Mouse (Mus musculus) intestine, postnatal 0 days (tissue): ENCODE measurements around the gene Snx10. TPM values are rescaled to one million over a fixed set of nuclear protein-coding genes. Genes with fewer than 3 reads are reported as not detected.

ENCODE experiments used
- ATAC-seq: fragments of 200-750 bp; cut with Nextera tagmentation; 2 replicates; pipeline ENCODE4 v1.8.0; 2017; ENCODE audit warnings: mild to moderate bottlenecking, moderate TSS enrichment, moderate library complexity
- H3K27ac ChIP-seq: fragments of 300-500 bp; sonication (generic); 2 replicates; pipeline ENCODE4 v1.5.1; 2014; ENCODE audit warnings: mild to moderate bottlenecking, low read depth, low read length, moderate library complexity
- H3K27me3 ChIP-seq: fragments of 300-500 bp; sonication (generic); replicated peaks from 2 replicates; pipeline ENCODE4 v1.6.1; 2014; ENCODE audit warnings: low read length, mixed read lengths; ENCODE audit not compliant: control insufficient read depth, insufficient read depth
- H3K36me3 ChIP-seq: fragments of 300-500 bp; sonication (generic); 2 replicates; pipeline ENCODE4 v1.6.1; 2014; ENCODE audit warnings: mild to moderate bottlenecking, moderate library complexity; ENCODE audit not compliant: control insufficient read depth, insufficient read depth
- H3K4me1 ChIP-seq: fragments of 300-500 bp; sonication (generic); replicated peaks from 2 replicates; pipeline ENCODE4 v1.6.1; 2014; ENCODE audit warnings: antibody characterized with exemption, low read length, mixed read lengths; ENCODE audit not compliant: control insufficient read depth, insufficient read depth
- H3K4me2 ChIP-seq: fragments of 300-500 bp; sonication (generic); replicated peaks from 2 replicates; pipeline ENCODE4 v1.6.1; 2014; ENCODE audit warnings: low read depth, mild to moderate bottlenecking, moderate library complexity
- H3K4me3 ChIP-seq: fragments of 300-500 bp; sonication (generic); 2 replicates; pipeline ENCODE4 v1.5.1; 2014; ENCODE audit warnings: low read depth, low read length
- H3K9ac ChIP-seq: fragments of 300-500 bp; sonication (generic); 2 replicates; pipeline ENCODE4 v1.6.1; 2014; ENCODE audit warnings: mild to moderate bottlenecking, low read depth, low read length
- H3K9me3 ChIP-seq: fragments of 300-500 bp; sonication (generic); 2 replicates; pipeline ENCODE4 v1.6.1; 2016; ENCODE audit warnings: mixed run types; ENCODE audit not compliant: control insufficient read depth
- CTCF ChIP-seq: sonication (generic); IDR thresholded peaks from 2 replicates; pipeline ENCODE4 v1.5.1; 2016; ENCODE audit warnings: low read depth, mild to moderate bottlenecking, control low read depth, antibody characterized with exemption, moderate library complexity
- whole genome bisulfite sequencing: fragments of 180-500 bp; shearing (Covaris S2); extraction: QIAGEN DNeasy Blood & Tissue Kit; methylation state at CpG from one replicate; pipeline ENCODE4 v1.1.7; 2014; 5-methylcytosine and 5-hydroxymethylcytosine counted together
- polyA plus RNA-seq: library from polyadenylated mRNA; unstranded; fragments of >200 nt; fragmentation: Nextera tagmentation; extraction: Ambion mirVana; gene quantifications from 2 replicates; pipeline ENCODE4 v1.2.1, GENCODE M21; 2015

The Snx10 gene
- polyA plus RNA-seq, 1 experiment from 2014 or later, result 8.4 TPM

DNA sequence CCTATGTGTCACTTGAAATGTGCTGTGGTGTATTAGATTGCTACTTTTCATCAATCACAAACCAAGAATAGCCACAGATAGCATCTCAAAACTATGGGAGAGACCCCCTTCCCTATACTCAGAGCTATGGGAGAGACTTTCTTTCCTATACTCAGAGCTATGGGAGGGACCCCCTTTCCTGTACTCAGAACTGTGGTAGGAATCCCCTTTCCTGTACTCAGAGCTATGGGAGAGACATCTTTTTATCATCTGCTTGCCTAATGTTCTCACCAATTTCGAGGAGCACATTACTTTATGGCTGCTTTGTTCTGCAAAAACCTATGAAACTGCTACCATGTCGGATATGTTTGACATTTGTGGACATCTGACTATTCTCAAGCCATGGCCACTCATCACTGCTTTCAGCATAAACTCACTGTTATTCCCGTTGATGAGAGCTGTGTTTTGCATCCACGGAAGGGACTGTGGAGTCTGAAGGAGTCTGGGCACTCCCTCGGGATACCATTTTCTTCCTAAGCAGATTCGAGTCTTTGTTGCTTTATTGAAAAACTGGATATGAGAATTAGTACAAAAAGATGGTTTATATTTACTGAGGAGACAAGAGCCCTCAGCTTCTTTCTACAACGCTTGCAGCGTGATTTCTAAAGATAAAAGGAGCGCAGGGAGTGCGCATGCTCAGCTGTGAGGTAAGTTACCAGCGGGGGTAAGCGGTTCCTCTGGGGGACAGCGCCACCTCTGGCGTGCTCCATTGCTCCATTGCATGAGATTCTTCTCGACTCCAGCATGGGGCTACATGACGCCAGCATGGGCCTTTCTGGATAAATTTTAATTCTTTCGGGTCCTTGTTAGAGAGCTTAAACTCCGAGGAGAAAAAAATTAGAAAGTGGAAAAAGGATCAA is 14.7 kb upstream of the Snx10 start:
- no peak for ATAC-seq
- no peaks in the 10 kb centered on the region for H3K27me3 ChIP-seq
- 34% methylated on average over 18 of the region's 18 CpGs for WGBS
- H3K27ac ChIP-seq, result no peak overlapping the region
- no peaks in the 10 kb centered on the region for H3K36me3 ChIP-seq
- peak overlapping the region; percentile 8; the same call in 1 of the 2 replicates for H3K4me3 ChIP-seq
- peak overlapping the region; percentile 46 for H3K4me2 ChIP-seq
- peak; percentile 86 for TF ChIP-seq CTCF
- no peaks in the 10 kb centered on the region for H3K4me1 ChIP-seq
- no peak overlapping the region for H3K9ac ChIP-seq
- no peaks in the 10 kb centered on the region for H3K9me3 ChIP-seq

DNA sequence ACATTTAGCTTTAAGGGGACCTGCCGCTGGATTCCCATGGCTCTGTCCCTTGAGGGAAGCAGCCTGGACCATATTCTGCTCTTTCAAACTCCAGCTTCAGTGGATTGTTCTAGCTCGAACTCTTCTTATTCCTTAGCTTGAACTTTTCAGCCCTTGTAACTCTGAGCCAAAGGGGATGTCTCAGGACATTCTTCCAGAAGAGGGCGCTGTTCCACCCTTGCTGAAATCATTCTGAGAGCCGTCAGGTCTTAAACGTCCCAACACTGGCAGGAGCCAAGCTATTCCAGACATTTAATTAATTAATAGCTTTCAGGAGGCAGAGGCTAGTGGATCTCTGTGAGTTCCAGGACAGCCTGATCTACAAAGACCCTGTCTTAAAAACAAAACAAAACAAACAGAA is 13.6 kb upstream of the Snx10 start:
- H3K36me3 ChIP-seq, result no peaks in the 10 kb centered on the region
- no peaks in the 10 kb centered on the region for H3K27me3 ChIP-seq
- peak; percentile 79 for TF ChIP-seq CTCF
- H3K4me3 ChIP-seq, result no peak overlapping the region
- no peak for ATAC-seq
- H3K9ac ChIP-seq, result no peak overlapping the region
- WGBS, result 37% methylated on average over 5 of the region's 5 CpGs
- no peaks in the 10 kb centered on the region for H3K4me1 ChIP-seq
- H3K27ac ChIP-seq, result no peak overlapping the region
- no peak overlapping the region for H3K4me2 ChIP-seq
- no peaks in the 10 kb centered on the region for H3K9me3 ChIP-seq

- WGBS, result 86% methylated on average over 1 of the region's 1 CpGs
- H3K27me3 ChIP-seq, result no peaks in the 10 kb centered on the region
- ATAC-seq, result no peak
- H3K9ac ChIP-seq, result no peak overlapping the region
- H3K4me1 ChIP-seq, result no peaks in the 10 kb centered on the region
- H3K27ac ChIP-seq, result no peak overlapping the region
- TF ChIP-seq CTCF, result no peak
- H3K4me3 ChIP-seq, result no peak overlapping the region
- H3K9me3 ChIP-seq, result no peaks in the 10 kb centered on the region
- H3K36me3 ChIP-seq, result no peaks in the 10 kb centered on the region
- no peak overlapping the region for H3K4me2 ChIP-seq
Measured at GRCm38 (mm10) chr6:51510946-51511345, 12.8 kb upstream of the Snx10 start.

DNA sequence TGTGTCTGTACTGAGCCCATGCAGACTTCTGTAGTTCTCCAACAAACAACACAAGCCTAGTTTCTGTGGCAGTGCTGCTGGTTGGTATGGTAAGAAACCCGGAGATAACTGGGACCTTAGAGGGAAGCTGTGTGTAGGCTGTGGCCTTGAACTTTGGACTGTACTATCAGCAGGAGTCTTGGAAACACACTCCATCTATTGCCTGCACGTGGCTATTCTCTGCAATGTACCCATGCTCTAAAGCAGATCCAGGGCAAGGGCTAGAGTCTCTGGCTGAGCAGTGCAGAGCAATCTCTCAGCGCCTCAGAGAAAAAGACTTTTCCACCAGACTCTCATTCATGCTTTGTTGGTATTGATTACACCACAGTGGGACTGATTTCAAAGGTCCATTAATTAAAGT is 10.0 kb upstream of the Snx10 start:
- no peak for TF ChIP-seq CTCF
- Histone ChIP-seq H3K9me3 (no peaks in the 10 kb centered on the region; the same call in 1 of the 2 replicates), H3K36me3 (no peaks in the 10 kb centered on the region), H3K27ac (no peak overlapping the region), H3K4me3 (no peak overlapping the region), H3K4me1 (no peaks in the 10 kb centered on the region), H3K27me3 (no peaks in the 10 kb centered on the region), H3K4me2 (no peak overlapping the region), H3K9ac (no peak overlapping the region)
- peak; percentile 94 for ATAC-seq
- 42% methylated on average over 3 of the region's 3 CpGs for WGBS

GRCm38 (mm10) chr6:51514860-51515259 is 8.8 kb upstream of the Snx10 start:
- Histone ChIP-seq H3K4me1 (no peaks in the 10 kb centered on the region), H3K9me3 (no peaks in the 10 kb centered on the region; the same call in 1 of the 2 replicates), H3K27me3 (no peaks in the 10 kb centered on the region), H3K36me3 (no peaks in the 10 kb centered on the region), H3K9ac (no peak overlapping the region), H3K4me3 (no peak overlapping the region), H3K27ac (no peak overlapping the region), H3K4me2 (no peak overlapping the region)
- ATAC-seq, result no peak
- no peak for TF ChIP-seq CTCF
- WGBS, result 94% methylated on average over 7 of the region's 7 CpGs

- no peak for ATAC-seq
- H3K4me1 ChIP-seq, result no peaks in the 10 kb centered on the region; the same call in 1 of the 2 replicates
- H3K27me3 ChIP-seq, result no peaks in the 10 kb centered on the region
- H3K36me3 ChIP-seq, result no peaks in the 10 kb centered on the region
- no peak overlapping the region for H3K27ac ChIP-seq
- WGBS, result 18% methylated on average over 5 of the region's 5 CpGs
- peak overlapping the region; percentile 95 for H3K4me2 ChIP-seq
- H3K9ac ChIP-seq, result no peak overlapping the region
- no peak for TF ChIP-seq CTCF
- no peaks in the 10 kb centered on the region for H3K9me3 ChIP-seq
- peak overlapping the region; percentile 60 for H3K4me3 ChIP-seq
Measured at GRCm38 (mm10) chr6:51523310-51523709, 391 bp upstream of the Snx10 start.
